Mouse (Mus musculus) adipose tissue, adult 10 weeks (tissue): ENCODE data around the gene C1qtnf6. TPM values are rescaled to one million over a fixed set of nuclear protein-coding genes. Genes with fewer than 3 reads are reported as not detected.

Experiments used
- polyA plus RNA-seq: library from polyadenylated mRNA; stranded (reverse); fragments of 350-450 nt; fragmentation: Illumina TruSeq; extraction: RNeasy Lipid Tissue Mini Kit (QIAGEN cat#74804); gene quantifications from one replicate; pipeline ENCODE4 v1.2.3, GENCODE M21; 2014; ENCODE audit warnings: low read depth, low replicate concordance

C1qtnf6 gene
- polyA plus RNA-seq, result 14.7 TPM

GRCm38 (mm10) chr15:78530671-78531450 is at the start of gene C1qtnf6:
Gene C1qtnf6 (minus strand): TSS chr15:78531416.

GRCm38 (mm10) chr15:78572658-78573397 is 41.6 kb upstream of the C1qtnf6 start, which contains the start of gene Rac2:
Gene Rac2 (minus strand): TSS chr15:78572783.

GRCm38 (mm10) chr15:78544561-78545001 is 13.4 kb upstream of the C1qtnf6 start, which contains the start of gene Sstr3:
Gene Sstr3 (minus strand): TSS chr15:78544685.

DNA sequence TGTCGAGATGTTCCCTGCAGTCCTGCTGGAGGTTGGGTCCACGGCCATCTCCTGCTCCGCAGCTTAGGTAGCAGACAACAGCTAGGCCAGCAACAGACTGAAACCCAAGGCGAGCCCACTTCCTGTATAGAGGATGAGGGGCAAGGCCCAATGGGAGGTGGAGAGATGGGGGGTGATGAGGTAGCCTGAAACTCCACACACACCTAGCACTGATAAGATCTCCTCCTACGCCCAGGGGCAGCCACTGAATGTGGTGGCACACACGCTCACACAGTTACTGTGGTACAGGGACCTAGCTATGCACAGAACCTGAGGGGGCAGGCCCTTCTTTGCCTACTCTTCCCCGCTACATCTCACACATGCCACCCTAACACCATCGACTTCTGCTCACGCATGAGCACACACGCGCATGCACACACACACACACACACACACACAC is 36.2 kb downstream of the C1qtnf6 start, which contains the start of gene Il2rb:
Gene Il2rb, minus strand, starts transcription at position 304 of the 439 bp plus-strand sequence.

Other genes starting within 250 kb of the C1qtnf6 start
- gene Csf2rb2, start 225.7 kb downstream of the C1qtnf6 start, polyA plus RNA-seq, result 5.3 TPM
- 14.8 TPM for gene Csf2rb, start 205.7 kb downstream of the C1qtnf6 start, polyA plus RNA-seq
- 9.8 TPM for gene Tex33, start 135.5 kb downstream of the C1qtnf6 start, polyA plus RNA-seq
- 51.7 TPM for gene Tst, start 125.5 kb downstream of the C1qtnf6 start, polyA plus RNA-seq
- gene Mpst, start 125.0 kb downstream of the C1qtnf6 start, polyA plus RNA-seq, result 50.4 TPM
- gene Kctd17, start 102.9 kb downstream of the C1qtnf6 start, polyA plus RNA-seq, result 127 TPM
- 0.45 TPM for gene Tmprss6, start 62.8 kb downstream of the C1qtnf6 start, polyA plus RNA-seq
- gene Il2rb, start 36.1 kb downstream of the C1qtnf6 start, polyA plus RNA-seq, result 2.5 TPM
- not detected for gene Sstr3, start 13.3 kb upstream of the C1qtnf6 start, polyA plus RNA-seq
- gene Rac2, start 41.4 kb upstream of the C1qtnf6 start, polyA plus RNA-seq, result 9.9 TPM
- gene Cyth4, start 65.6 kb upstream of the C1qtnf6 start, polyA plus RNA-seq, result 28.4 TPM
- gene Elfn2, start 187.4 kb upstream of the C1qtnf6 start, polyA plus RNA-seq, result 0.46 TPM
- 38.6 TPM for gene Mfng, start 242.1 kb upstream of the C1qtnf6 start, polyA plus RNA-seq